Mouse (Mus musculus) lung, postnatal 14 days (tissue): ENCODE measurements at regions not wholly inside any gene's neighbourhood (a gene's known extent, or its start where the extent isn't known, plus 50 kb on each side); places are given as distances from the start of the nearest gene placed in this dataset.
A peak's percentile ranks its signal among the peaks of the same experiment; 100 is the strongest.

Experiments used
- DNase-seq: peaks from one replicate; pipeline ENCODE4 v3.0.0; 2021

DNA sequence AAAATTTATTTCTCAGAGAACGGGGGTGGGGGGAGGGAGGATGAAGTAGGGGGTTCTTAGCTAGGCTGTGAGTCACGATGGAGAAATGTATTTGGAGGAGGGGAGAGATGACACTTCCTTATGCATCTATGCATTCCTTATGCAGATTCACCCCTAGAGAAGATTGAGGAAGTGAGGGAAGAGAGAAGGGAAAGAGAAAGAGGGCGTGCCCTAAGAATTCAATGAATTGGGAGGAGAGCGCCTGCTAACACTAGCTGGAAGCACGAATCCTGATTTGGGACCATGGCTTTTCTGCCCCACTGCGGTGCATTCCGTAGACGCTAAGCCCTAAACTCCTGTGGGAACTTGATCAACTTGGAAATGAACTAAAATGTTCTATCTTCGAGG lies 56.1 kb downstream of the Foxi3 start:
- no peak for DNase-seq

DNA sequence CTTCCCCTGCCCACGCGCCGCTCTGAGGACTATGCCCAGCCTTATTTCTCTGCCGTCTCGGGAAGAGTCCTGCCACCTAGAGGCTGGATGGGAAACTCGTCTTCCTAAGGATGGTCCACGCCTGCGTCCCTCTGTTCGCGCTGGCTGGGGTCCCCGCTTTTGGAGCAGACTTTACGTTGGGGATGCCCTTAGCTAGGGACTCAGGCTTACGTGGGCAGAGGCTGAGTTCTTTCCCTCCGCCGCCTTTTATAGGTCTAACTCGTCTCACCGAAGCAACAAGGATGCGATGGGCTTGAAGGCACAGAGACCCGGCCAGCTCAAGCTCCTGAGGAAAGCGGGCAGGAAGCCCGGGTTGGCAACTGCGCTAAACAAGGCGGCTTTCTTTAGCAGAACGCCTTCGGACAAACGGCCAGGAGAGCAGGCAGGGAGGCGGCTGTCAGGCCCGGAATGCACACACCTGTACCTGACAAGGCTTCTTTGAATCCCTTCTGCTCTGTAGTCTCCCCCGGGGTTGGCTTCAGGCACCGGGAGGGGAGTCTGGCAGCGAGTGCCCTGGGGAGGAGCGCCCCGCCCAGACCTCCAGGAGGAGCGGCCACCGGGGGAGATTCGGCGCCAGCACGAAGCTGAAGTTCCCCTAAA lies 56.6 kb downstream of the Foxi3 start:
- DNase-seq, result peak; percentile 32

DNA sequence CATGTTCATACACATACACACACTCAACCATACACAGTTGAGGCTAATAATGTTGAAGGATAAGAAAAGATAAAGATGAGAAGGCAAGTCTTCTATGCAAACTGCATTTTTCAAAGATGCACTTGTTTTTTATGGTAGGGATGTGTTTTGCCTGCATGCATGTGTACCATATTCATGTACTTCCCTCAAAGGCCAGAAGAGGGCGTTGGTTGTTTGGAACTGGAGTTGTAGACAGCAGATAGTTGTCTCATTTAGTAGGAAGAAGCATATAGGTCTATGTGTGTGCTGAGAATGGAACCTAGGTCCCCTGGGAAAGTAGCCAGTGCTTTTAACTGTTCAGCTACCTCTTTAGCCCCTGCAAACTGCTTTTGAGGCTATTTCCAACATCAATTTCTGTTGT lies 60.1 kb downstream of the Foxi3 start:
- no peak for DNase-seq

DNA sequence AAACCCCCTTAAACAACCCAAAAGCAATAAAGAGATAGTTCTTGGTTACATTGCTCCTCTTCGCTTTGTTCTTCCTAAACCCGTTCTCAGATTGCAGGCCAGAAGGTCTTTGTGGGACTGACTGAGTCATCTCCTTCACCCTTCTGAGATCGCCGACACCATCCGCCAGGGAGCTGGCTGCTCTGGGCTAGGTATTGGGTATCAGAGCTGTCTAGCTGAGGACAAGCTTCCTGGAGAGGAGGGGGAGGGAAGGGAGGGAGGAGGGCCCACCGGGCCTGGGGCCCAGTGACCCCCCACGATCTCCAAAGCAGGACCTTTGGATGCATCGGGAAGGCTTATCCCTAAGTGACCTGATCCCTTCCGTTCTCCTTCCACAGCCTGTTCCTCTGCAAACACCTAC lies 65.0 kb downstream of the Foxi3 start:
- DNase-seq, result no peak

DNA sequence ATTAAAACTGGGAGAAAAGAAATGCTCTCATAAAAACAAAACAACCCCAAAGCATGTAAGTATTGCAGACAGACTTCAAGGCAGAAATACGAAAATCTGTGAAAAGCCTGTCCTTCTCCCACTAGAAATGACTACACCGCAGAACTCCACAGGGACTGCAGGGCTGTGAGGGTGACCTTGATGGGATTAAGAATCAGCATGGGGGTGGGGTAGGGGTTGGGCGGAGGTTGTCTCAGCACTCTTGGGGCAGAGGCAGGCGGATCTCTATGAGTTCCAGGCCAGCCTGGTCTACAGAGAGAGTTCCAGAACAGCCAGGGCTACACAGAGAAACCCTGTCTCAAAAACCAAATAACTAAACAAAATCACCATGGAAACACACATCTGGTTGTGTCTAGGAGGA lies 69.1 kb downstream of the Foxi3 start:
- DNase-seq, result no peak

DNA sequence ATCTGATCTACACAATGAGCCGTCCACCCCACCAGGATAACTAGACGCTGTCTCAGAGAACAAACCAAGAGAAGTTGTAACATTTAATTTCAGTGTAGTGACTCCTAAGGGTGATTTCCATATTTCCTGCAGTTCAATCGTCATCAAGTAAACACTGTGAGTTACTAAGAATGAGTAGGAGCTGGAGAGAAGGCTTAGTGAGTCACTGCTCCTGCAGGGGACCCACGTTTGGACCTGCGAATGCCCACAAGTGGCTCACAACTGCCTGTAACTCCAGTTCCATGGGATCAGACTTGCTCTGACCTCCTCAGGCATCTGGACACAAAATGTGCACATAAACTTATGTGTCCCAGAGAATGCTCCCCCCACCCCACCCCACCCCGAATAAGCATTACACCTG lies 73.3 kb downstream of the Foxi3 start:
- DNase-seq, result no peak

DNA sequence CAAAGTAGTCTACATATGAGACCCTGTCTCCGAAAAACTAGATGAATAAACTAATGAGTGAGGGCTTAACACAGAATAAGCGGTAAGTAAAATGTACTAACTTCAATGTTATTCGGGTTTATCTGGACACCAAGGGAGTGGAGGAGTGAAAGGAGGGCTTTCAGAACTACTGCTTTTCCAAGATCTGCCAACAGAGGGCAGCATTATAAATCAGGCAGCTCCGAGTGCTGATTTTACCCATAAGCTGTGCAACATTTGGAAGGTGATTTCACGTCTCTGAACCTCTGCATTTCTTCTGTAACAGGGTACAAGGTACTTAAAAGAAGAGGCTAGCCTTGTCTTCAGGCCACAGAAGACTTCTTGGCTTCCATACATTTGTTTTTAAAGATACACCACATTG lies 74.2 kb downstream of the Foxi3 start:
- DNase-seq, result peak; percentile 37

DNA sequence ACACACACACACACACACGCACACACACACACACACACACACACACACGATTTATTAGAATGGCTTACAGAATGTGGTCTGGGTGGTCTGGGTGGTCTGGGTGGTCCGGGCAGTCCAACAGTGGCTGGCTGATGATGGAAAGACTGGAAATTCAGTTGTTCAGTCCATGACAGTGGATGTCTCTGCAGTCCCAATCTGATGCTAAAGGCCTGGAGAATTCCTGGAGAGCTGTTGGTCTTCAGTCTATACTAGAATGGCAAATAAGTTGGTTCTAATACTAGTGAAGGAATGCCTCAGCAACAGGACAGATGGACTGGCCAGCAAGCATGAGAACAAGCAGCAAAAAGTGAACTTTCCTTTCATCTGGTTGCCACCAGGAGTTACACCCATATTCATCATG lies 87.9 kb downstream of the Foxi3 start:
- DNase-seq, result no peak

DNA sequence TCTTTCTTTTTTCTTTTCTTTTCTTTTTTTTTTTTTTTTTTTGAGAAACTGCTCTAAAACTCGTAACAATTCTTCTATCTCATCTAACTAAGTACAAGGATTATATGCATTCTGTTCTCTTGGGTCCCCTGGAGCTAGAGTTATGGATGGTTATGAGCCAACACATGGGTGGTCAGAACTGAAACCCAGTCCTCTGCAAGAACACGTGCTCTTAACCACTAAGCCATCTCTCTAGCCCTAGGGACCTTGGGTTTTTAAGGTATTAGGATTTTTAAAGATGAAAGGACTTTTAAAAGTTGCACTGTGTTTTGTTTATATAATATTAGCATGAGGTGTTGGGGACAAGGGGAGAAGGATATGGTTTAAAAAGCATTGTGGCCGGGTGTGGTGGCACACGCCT lies 88.9 kb downstream of the Foxi3 start:
- no peak for DNase-seq

DNA sequence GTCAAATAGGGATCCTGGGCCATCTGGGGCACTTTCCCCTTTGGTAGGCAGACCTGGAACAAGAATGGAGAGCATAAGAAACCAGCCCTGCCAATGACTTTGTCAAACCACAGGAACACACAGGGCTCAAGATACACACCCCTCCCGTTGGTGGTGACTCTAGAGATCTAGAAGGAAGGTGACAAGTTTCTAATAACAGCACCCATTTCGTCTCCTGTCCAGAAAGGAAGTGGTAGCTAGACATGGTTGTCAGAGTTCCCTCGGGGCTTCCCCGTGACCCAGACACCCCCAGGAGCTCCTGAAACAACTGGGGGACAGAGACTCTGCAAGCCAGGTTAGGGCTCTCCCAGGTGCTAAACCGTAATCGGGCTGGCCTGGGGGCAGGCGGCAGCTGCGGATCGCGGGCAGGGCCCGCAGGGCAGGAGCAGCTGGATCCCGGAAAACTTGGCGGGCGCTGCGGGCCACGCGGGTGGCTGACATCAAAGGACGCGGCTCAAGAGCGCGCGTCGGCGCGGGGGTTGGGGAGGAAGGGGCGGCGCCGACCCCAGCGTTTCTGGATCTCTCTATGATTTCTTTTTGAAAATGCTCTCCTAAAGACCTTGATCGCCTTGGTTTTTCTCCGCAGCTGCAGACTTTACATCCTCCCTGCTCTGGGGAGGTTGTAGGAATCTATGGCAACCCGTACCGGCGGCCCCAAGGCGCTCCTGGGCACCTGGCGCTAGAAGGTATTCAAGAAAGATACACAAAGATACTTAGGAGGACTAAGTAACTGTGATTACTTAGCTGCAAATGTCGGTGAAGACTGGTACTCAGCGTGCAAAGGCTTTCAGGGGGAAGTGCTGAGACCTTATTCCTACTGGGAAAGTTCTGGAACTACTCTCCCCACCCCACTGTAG lies 92.1 kb downstream of the Foxi3 start:
- no peak for DNase-seq

DNA sequence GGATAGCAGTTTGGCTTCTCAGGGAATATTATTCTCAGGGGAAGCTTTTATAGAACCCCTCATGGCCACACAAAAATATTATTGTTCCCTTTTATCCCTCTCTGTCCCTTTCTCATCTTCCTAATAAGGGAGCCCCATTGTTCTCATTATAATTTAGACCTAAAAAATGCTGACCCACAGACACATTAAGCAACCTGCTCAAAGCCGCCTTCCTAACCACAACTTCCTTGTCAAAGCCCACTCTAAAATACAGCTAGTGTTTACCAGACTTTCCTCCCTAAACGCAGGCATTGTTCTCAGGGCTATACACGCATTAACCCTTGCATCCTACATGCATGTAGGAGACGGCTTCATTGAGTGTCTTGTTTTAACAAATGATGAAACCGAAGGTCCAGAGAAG lies 93.9 kb downstream of the Foxi3 start:
- no peak for DNase-seq

DNA sequence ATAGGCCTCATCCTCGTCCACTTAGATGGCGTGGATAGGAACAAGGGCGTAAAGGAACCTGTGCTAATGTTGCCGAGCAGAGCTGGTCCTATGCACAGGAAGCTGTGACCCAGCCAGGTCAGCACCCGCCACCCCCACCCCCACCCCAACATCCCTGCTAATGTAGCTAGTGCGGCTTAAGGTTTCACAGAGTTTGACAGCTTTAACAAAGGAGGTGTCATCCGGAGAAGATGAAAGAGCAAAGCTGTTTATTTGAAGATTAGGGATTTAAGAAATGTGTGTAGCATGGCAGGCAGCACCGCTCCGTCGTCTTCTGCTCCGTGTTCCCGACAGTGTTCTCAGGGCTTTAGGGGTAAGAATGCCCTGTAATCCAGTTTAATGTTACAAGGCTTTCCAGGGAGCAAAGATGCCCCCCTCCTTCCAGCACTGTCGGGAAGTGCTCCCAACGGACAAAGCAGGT lies 93.5 kb downstream of the Thnsl2 start:
- no peak for DNase-seq

DNA sequence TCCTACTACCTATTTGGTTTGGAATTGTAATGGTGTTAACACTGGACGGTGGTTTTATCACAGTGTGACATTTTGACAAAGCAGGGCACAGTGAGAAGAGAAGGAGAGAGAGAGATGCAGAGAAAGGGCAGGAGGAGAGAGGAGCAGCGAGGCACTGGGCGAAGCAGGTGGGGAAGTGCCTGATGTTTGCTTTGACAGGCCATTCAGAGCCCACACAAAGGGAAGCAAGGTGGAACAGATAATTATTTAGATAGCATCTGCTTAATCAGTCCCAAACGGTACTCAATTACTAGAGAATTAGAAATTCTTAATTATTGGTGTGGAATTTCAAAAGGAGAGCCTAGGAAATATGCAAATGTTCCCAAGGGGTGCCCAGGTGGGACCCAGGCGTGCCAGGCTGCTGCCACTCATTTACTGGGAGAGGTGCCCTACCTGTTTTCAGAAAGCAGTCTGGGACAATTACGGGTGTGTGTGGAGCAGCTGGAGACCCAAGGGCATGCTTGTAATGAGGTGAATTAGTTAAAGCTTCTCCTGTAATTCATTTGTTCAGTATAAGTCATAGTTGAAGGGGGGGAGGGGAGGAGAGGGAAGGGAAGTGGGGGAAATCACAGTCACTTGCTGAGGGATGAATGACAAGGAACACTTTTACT lies 86.9 kb downstream of the Thnsl2 start:
- DNase-seq, result no peak

DNA sequence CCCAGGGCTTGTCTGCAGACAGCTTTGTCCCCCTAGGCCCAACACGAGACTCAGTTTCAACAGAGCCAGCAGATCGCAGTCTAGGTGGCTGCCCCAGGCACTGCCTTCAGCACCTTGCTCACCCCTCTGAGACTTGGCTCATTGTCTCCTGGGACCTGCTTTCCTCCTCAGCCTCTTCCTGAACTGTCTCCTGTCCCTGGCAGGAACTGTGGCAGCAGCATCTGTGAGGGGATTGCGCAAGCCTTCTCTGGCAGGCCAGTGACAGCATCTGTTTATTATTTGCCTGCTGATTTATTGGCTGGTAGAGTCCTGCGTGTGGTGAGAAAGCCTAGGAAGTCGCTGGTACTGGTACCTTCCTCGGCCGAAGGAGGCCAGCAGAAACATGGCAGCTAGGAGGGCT lies 84.1 kb downstream of the Thnsl2 start:
- no peak for DNase-seq

DNA sequence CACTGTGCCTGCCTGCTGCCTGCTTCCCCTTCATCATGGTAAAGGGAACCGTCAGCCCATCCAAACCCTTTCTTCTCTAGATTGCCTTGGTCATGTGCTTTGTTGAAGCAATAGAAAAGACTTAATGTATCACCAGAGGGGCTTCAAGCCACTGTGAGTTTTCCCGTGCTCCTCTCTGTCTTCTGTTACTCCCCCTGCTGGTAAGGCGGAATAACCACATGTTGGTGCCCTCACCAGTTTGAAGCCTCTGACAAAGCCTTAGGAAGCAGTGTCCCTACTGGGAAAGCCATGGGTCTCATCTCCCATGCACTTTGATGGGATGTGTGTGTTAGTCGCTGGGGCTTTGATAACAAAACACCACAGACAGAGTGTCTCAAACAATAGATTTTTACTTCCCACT lies 81.3 kb downstream of the Thnsl2 start:
- no peak for DNase-seq

DNA sequence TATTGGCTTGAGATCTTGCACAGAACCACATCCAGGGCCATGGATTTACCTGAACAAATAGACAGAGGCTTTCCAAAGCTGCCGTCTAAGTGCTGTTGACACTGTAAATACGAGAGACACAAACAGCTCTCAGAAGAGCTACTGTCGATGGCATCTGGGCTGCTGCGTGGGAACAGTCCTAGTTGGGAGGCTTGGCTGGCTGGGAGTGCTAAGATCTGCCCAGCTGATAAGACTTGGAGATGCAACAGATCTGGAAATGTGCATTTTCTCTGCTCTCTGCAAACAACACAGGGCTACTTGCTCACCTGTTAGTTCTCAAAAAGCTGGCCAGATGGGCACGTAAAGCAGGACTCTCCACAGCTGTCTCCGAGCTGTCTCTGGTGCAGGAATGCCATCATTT lies 78.8 kb downstream of the Thnsl2 start:
- DNase-seq, result no peak

DNA sequence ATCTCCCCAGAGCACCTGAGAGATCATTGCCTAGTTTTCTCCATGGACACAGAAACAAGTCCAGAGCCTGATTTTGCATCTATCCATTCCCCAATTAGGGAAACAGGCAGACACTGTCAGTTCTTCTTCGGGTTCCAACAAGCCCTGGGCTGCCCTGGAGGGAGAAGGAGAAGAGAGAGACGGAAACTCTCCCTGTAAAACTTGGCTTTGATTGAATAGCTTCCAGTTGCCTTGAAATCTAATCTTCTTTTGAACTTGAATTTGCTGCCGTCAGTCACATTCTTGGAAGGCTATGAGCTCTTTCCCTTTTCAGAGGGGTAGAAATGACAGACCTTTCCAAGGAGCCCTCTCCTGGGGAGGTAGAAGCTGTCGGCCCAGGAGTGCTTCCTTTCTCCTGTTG lies 75.0 kb downstream of the Thnsl2 start:
- DNase-seq, result no peak

DNA sequence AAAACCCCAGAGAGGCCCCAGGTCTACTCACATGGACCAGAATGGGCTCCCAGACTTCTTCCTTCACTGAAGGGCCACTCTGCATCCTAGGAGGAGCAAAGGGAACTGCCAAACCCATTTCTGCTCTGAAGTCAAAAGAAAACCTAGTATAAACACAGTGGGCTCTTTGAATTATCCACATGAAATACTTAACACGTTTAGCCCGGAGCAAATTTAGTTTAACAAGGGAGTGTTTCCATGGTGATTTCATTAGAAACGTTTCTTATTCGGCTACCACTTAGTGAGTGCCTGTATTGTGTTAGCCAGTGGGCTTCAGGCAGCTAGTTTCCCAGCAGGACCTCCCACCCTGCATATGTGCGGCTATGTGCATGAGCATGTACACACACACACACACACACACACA lies 69.4 kb downstream of the Thnsl2 start:
- no peak for DNase-seq
